Mouse (Mus musculus): ENCODE results near the gene Orc3. TPM values are rescaled to one million over a fixed set of nuclear protein-coding genes. Genes with fewer than 3 reads are reported as not detected.

Gene Orc3
- polyA plus RNA-seq, 1 experiment: 76.4 TPM

- no peak overlapping the region for H3K27ac ChIP-seq (ENCODE audit: insufficient read depth, low read length)
- H3K4me1 ChIP-seq (ENCODE audit: control insufficient read depth, insufficient read depth, low read length): no peaks in the 10 kb centered on the region
- TF ChIP-seq CTCF (IDR thresholded peaks at IDR 0.05; ENCODE audit: borderline replicate concordance, insufficient read depth, low read length) (no peak), POLR2A (IDR thresholded peaks at IDR 0.05; ENCODE audit: low read depth, low read length) (no peak)
- H3K4me3 ChIP-seq (ENCODE audit: insufficient read depth, low read length): no peak overlapping the region
Observed at GRCm38 (mm10) chr4:34528430-34529100, 86.2 kb downstream of the Orc3 start.

- TF ChIP-seq POLR2A (IDR thresholded peaks at IDR 0.05; ENCODE audit: low read depth, low read length) (no peak), CTCF (IDR thresholded peaks at IDR 0.05; ENCODE audit: borderline replicate concordance, insufficient read depth, low read length) (no peak)
- H3K4me1 ChIP-seq (ENCODE audit: control insufficient read depth, insufficient read depth, low read length): no peaks in the 10 kb centered on the region
- H3K27ac ChIP-seq (ENCODE audit: insufficient read depth, low read length): no peak overlapping the region
- no peak overlapping the region for H3K4me3 ChIP-seq (ENCODE audit: insufficient read depth, low read length)
Observed at GRCm38 (mm10) chr4:34526771-34527170, 88.0 kb downstream of the Orc3 start.

GRCm38 (mm10) chr4:34523586-34523985 is 91.2 kb downstream of the Orc3 start:
- H3K4me3 ChIP-seq (ENCODE audit: insufficient read depth, low read length): no peak overlapping the region
- no peak overlapping the region for H3K27ac ChIP-seq (ENCODE audit: insufficient read depth, low read length)
- TF ChIP-seq CTCF (IDR thresholded peaks at IDR 0.05; ENCODE audit: borderline replicate concordance, insufficient read depth, low read length): no peak
- no peak for TF ChIP-seq POLR2A (IDR thresholded peaks at IDR 0.05; ENCODE audit: low read depth, low read length)
- H3K4me1 ChIP-seq (ENCODE audit: control insufficient read depth, insufficient read depth, low read length): no peaks in the 10 kb centered on the region

GRCm38 (mm10) chr4:34522846-34523245 is 91.9 kb downstream of the Orc3 start:
- no peak overlapping the region for H3K4me3 ChIP-seq (ENCODE audit: insufficient read depth, low read length)
- TF ChIP-seq CTCF (IDR thresholded peaks at IDR 0.05; ENCODE audit: borderline replicate concordance, insufficient read depth, low read length) (no peak), POLR2A (IDR thresholded peaks at IDR 0.05; ENCODE audit: low read depth, low read length) (no peak)
- no peaks in the 10 kb centered on the region for H3K4me1 ChIP-seq (ENCODE audit: control insufficient read depth, insufficient read depth, low read length)

More at GRCm38 (mm10) chr4:34522846-34523245, 91.9 kb downstream of the Orc3 start:
- H3K27ac ChIP-seq (ENCODE audit: insufficient read depth, low read length): no peak overlapping the region

Other genes starting within 250 kb of the Orc3 start
- gene Akirin2, start 64.0 kb downstream of the Orc3 start, polyA plus RNA-seq (2011; ENCODE audit: insufficient read length, low read depth, missing spikeins): 72.1 and 87.2 TPM in 2 replicates
- gene Rars2, start within 50 bp of the Orc3 start, polyA plus RNA-seq (2011; ENCODE audit: insufficient read length, low read depth, missing spikeins): 26.9 and 34.3 TPM in 2 replicates
- gene Slc35a1, start 72.5 kb upstream of the Orc3 start, polyA plus RNA-seq (2011; ENCODE audit: insufficient read length, low read depth, missing spikeins): 36.6 and 41.4 TPM in 2 replicates
- not detected in 2 replicates for gene Cfap206, start 115.3 kb upstream of the Orc3 start, polyA plus RNA-seq (2011; ENCODE audit: insufficient read length, low read depth, missing spikeins)
- gene Gm136, start 141.3 kb upstream of the Orc3 start, polyA plus RNA-seq (2011; ENCODE audit: insufficient read length, low read depth, missing spikeins): not detected in 2 replicates
- gene Smim8, start 163.5 kb upstream of the Orc3 start, polyA plus RNA-seq (2011; ENCODE audit: insufficient read length, low read depth, missing spikeins): 19.9 and 24.1 TPM in 2 replicates

Measured in embryonic fibroblast, embryonic 13.5 days (primary cell).